Mouse (Mus musculus) c-Kit-positive CD71-positive TER-119-positive erythroid progenitor cells, embryonic 14.5 days (primary cell): ENCODE measurements around the gene Eif4enif1.
"Not testable (repeated sequence)": the region's sequence is repeated elsewhere in the genome, so short reads cannot be mapped to it uniquely, and the experiment has no call there.

Source experiments
- DNase-seq: peaks from one replicate; pipeline ENCODE4 v3.0.0-alpha.2; 2013; ENCODE audit warnings: low spot score

The Eif4enif1 gene

GRCm38 (mm10) chr11:3202231-3202701 is at the start of gene Eif4enif1:
TSS of gene Eif4enif1 (plus strand) at chr11:3202392.
- DNase-seq = peak; percentile 86

GRCm38 (mm10) chr11:3153666-3154397 is 48.4 kb upstream of the Eif4enif1 start:
- DNase-seq = not testable (repeated sequence)

GRCm38 (mm10) chr11:3156991-3157390 is 45.2 kb upstream of the Eif4enif1 start:
- DNase-seq = not testable (repeated sequence)

- not testable (repeated sequence) for DNase-seq
These were observed 44.2 kb upstream of the Eif4enif1 start for GRCm38 (mm10) chr11:3157996-3158395.

GRCm38 (mm10) chr11:3158800-3159199 is 43.4 kb upstream of the Eif4enif1 start:
- not testable (repeated sequence) for DNase-seq

- not testable (repeated sequence) for DNase-seq
These were observed 40.8 kb upstream of the Eif4enif1 start for GRCm38 (mm10) chr11:3161370-3161769.

GRCm38 (mm10) chr11:3162236-3162897 is 39.8 kb upstream of the Eif4enif1 start:
- not testable (repeated sequence) for DNase-seq

GRCm38 (mm10) chr11:3163122-3163521 is 39.1 kb upstream of the Eif4enif1 start:
- DNase-seq = not testable (repeated sequence)

GRCm38 (mm10) chr11:3163661-3164060 is 38.5 kb upstream of the Eif4enif1 start:
- DNase-seq = not testable (repeated sequence)

- DNase-seq = not testable (repeated sequence)
These were observed 36.9 kb upstream of the Eif4enif1 start for GRCm38 (mm10) chr11:3165210-3165782.

- not testable (repeated sequence) for DNase-seq
These were observed 35.9 kb upstream of the Eif4enif1 start for GRCm38 (mm10) chr11:3166321-3166720.

- not testable (repeated sequence) for DNase-seq
These were observed 35.1 kb upstream of the Eif4enif1 start for GRCm38 (mm10) chr11:3167129-3167528.

- DNase-seq = not testable (repeated sequence)
These were observed 34.6 kb upstream of the Eif4enif1 start for GRCm38 (mm10) chr11:3167571-3168001.

- not testable (repeated sequence) for DNase-seq
These were observed 33.1 kb upstream of the Eif4enif1 start for GRCm38 (mm10) chr11:3169042-3169441.

- not testable (repeated sequence) for DNase-seq
These were observed 30.3 kb upstream of the Eif4enif1 start for GRCm38 (mm10) chr11:3171931-3172330.

GRCm38 (mm10) chr11:3172526-3172925 is 29.7 kb upstream of the Eif4enif1 start:
- not testable (repeated sequence) for DNase-seq

- DNase-seq = not testable (repeated sequence)
These were observed 28.5 kb upstream of the Eif4enif1 start for GRCm38 (mm10) chr11:3173425-3174318.

GRCm38 (mm10) chr11:3178968-3179725 is 23.0 kb upstream of the Eif4enif1 start:
- DNase-seq = not testable (repeated sequence)

- not testable (repeated sequence) for DNase-seq
These were observed 22.5 kb upstream of the Eif4enif1 start for GRCm38 (mm10) chr11:3179726-3180092.

GRCm38 (mm10) chr11:3180510-3181160 is 21.6 kb upstream of the Eif4enif1 start:
- not testable (repeated sequence) for DNase-seq
